Mouse (Mus musculus): Measurements from ENCODE around the gene Ccdc106.

- TF ChIP-seq ZNF384 (IDR thresholded peaks at IDR 0.05; ENCODE audit: low read depth, low read length) (no peak), HCFC1 (IDR thresholded peaks at IDR 0.05; ENCODE audit: borderline replicate concordance, insufficient read depth, low read length) (no peak), ZC3H11A (IDR thresholded peaks at IDR 0.05; ENCODE audit: borderline replicate concordance, low read depth, low read length) (no peak), CHD2 (IDR thresholded peaks at IDR 0.05; ENCODE audit: low read depth, low read length) (no peak), MAFK (IDR thresholded peaks at IDR 0.05; ENCODE audit: insufficient read depth, low read depth, low read length) (no peak)
These were observed 32.1 kb downstream of the Ccdc106 start for GRCm38 (mm10) chr7:5052438-5052837.

All from ES-E14 (cell line).